Mouse (Mus musculus): ENCODE measurements around the gene Kcna7. TPM values are rescaled to one million over a fixed set of nuclear protein-coding genes. Genes with fewer than 3 reads are reported as not detected.

The Kcna7 gene
- total RNA-seq, 1 experiment from 2014 or later: not detected

DNA sequence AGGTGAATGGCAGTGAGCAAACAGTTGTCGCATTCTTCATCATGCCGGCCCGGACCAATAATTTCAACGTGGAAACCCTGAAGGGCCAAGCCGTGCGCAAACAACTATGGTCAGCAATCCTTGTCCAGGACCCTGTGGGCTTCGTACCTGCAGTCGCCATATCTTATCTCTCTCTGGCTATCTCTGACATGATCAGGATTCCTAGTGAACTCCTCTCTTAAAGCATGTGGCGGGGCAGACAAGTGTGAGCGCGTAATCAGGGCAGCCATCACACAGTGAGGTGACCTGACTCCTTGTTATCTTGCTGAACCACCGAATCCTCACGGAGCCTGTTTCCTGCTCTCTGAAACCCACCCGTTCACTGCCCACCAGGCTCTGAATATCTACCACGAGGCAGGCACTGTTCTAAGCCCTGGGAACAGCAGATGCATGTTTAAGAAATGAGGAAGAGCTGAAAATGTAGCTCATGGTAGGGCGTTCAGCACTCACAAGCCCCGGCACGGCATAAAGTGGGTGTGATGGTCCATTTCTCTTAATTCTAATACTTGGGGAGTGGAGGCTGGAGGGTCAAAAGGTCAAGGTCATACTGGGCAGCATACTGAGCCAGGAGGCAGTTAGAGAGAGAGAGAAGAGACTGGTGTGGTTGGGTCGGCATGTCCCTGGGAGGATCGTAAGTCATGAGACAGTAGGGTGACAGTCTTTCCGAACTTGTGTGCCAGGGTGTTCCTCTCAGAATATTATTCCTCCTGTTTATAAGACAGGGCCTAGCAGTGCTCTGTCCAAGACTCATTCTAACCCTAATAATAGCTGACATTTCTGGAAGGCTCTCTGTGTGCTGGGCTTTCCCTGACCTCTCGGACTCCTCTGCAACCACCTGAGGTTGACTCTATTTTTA is 38.3 kb downstream of the Kcna7 start:
- ATAC-seq (replicated peaks in 1 of 2; ENCODE audit: insufficient read depth in 1 of 2, low FRiP score in 2 of 2, low TSS enrichment in 1 of 2, low read depth in 1 of 2, poor library complexity in 2 of 2, severe bottlenecking in 2 of 2): no peak

DNA sequence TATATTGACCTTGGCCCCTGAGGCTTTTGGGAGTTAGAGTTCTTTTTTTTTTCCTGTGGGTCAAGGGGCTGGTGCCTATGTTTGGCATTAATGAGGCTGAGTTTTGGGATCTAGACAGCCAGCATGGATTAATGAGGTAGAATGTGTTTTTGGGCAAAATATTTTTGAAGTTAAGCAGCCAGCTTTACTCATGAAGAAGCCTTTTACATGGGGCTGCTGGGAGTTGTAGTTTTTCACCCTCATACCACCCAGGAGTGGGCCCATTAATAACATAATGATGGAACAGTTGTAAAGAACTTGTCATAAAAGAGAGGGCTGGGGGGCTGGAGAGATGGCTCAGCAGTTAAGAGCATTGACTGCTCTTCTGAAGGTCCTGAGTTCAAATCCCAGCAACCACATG is 41.1 kb downstream of the Kcna7 start:
- ATAC-seq (replicated peaks in 1 of 2; ENCODE audit: insufficient read depth in 1 of 2, low FRiP score in 2 of 2, low TSS enrichment in 1 of 2, low read depth in 1 of 2, poor library complexity in 2 of 2, severe bottlenecking in 2 of 2): no peak

GRCm38 (mm10) chr7:45447325-45447990 is 42.0 kb downstream of the Kcna7 start:
- no peak for ATAC-seq (replicated peaks in 1 of 2; ENCODE audit: insufficient read depth in 1 of 2, low FRiP score in 2 of 2, low TSS enrichment in 1 of 2, low read depth in 1 of 2, poor library complexity in 2 of 2, severe bottlenecking in 2 of 2)

GRCm38 (mm10) chr7:45449974-45450373 is 44.5 kb downstream of the Kcna7 start:
- no peak for ATAC-seq (replicated peaks in 1 of 2; ENCODE audit: insufficient read depth in 1 of 2, low FRiP score in 2 of 2, low TSS enrichment in 1 of 2, low read depth in 1 of 2, poor library complexity in 2 of 2, severe bottlenecking in 2 of 2)

DNA sequence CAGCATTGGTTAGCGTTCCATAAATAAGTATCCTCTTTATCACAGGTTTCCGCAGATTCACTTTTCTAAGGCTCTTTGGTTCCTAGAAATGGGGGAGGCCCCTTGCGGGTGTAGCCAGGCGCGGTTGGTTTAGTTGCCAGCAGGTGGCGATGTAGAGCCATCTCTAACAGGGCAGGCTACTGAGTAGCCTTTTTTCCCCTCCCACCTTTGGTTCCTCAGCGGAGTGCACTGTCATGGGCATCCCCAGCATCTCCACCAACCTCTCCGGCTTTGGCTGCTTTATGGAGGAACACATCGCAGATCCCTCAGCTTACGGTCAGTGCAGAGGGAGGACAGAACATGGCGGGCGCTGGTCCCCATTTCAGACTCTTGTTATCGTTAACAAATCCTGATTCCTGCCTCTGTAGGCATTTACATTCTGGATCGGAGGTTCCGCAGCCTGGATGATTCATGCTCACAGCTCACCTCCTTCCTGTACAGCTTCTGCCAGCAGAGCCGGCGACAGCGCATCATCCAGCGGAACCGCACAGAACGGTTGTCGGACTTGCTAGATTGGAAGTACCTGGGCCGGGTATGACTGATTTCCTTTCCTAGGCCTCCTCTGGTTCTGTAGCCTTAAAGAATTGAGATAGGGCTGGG is 46.0 kb downstream of the Kcna7 start:
- peak; percentile 85 to 91 for ATAC-seq (replicated peaks in 1 of 2; ENCODE audit: insufficient read depth in 1 of 2, low FRiP score in 2 of 2, low TSS enrichment in 1 of 2, low read depth in 1 of 2, poor library complexity in 2 of 2, severe bottlenecking in 2 of 2)

- no peak for ATAC-seq (replicated peaks in 1 of 2; ENCODE audit: insufficient read depth in 1 of 2, low FRiP score in 2 of 2, low TSS enrichment in 1 of 2, low read depth in 1 of 2, poor library complexity in 2 of 2, severe bottlenecking in 2 of 2)
Observed at GRCm38 (mm10) chr7:45454971-45455370, 49.5 kb downstream of the Kcna7 start.

GRCm38 (mm10) chr7:45455932-45456696 is 50.7 kb downstream of the Kcna7 start:
- no peak for ATAC-seq (replicated peaks in 1 of 2; ENCODE audit: insufficient read depth in 1 of 2, low FRiP score in 2 of 2, low TSS enrichment in 1 of 2, low read depth in 1 of 2, poor library complexity in 2 of 2, severe bottlenecking in 2 of 2)

GRCm38 (mm10) chr7:45456721-45457203 is 51.3 kb downstream of the Kcna7 start:
- ATAC-seq (replicated peaks in 1 of 2; ENCODE audit: insufficient read depth in 1 of 2, low FRiP score in 2 of 2, low TSS enrichment in 1 of 2, low read depth in 1 of 2, poor library complexity in 2 of 2, severe bottlenecking in 2 of 2): no peak

- peak; percentile 9 to 18; a peak in 3 of 4 replicates for ATAC-seq (replicated peaks in 1 of 2; ENCODE audit: insufficient read depth in 1 of 2, low FRiP score in 2 of 2, low TSS enrichment in 1 of 2, low read depth in 1 of 2, poor library complexity in 2 of 2, severe bottlenecking in 2 of 2)
Observed at GRCm38 (mm10) chr7:45457204-45458060, 52.0 kb downstream of the Kcna7 start.

GRCm38 (mm10) chr7:45458748-45459563 is 53.5 kb downstream of the Kcna7 start:
- ATAC-seq (replicated peaks in 1 of 2; ENCODE audit: insufficient read depth in 1 of 2, low FRiP score in 2 of 2, low TSS enrichment in 1 of 2, low read depth in 1 of 2, poor library complexity in 2 of 2, severe bottlenecking in 2 of 2): peak in 1 of 2 experiments; percentile 9; a peak in 1 of 4 replicates

Other genes with a start within 250 kb of the Kcna7 start
- gene Slc17a7, start 241.7 kb upstream of the Kcna7 start, total RNA-seq (2017): 1.0 TPM in 1 of 2 replicates, not detected in the other
- not detected in 2 replicates for gene Gfy, start 226.1 kb upstream of the Kcna7 start, total RNA-seq (2017)
- gene Pth2, start 224.7 kb upstream of the Kcna7 start, total RNA-seq (2017): not detected in 2 replicates
- 0.60 and 0.75 TPM in 2 replicates for gene Ccdc155, start 200.8 kb upstream of the Kcna7 start, total RNA-seq (2017)
- 37.0 TPM in 2 replicates for gene Dkkl1, start 193.5 kb upstream of the Kcna7 start, total RNA-seq (2017)
- gene Tead2, start 189.9 kb upstream of the Kcna7 start, total RNA-seq (2017): 5.1 and 9.9 TPM in 2 replicates
- gene Cd37, start 166.5 kb upstream of the Kcna7 start, total RNA-seq (2017): 76.4 and 103 TPM in 2 replicates
- gene Slc6a16, start 164.6 kb upstream of the Kcna7 start, total RNA-seq (2017): not detected in 2 replicates
- gene Slc6a21, start 128.1 kb upstream of the Kcna7 start, total RNA-seq (2017): 0.19 TPM in 1 of 2 replicates, not detected in the other
- 3.2 and 10.8 TPM in 2 replicates for gene Trpm4, start 71.9 kb upstream of the Kcna7 start, total RNA-seq (2017)
- not detected in 2 replicates for gene Hrc, start 70.4 kb upstream of the Kcna7 start, total RNA-seq (2017)
- gene Ppfia3, start 38.6 kb upstream of the Kcna7 start, total RNA-seq (2017): not detected in 2 replicates
- 3.2 TPM in 1 of 2 replicates, not detected in the other for gene Lin7b, start 35.1 kb upstream of the Kcna7 start, total RNA-seq (2017)
- gene Snrnp70, start 9.9 kb upstream of the Kcna7 start, total RNA-seq (2017): 498 and 589 TPM in 2 replicates
- 0.79 TPM in 1 of 2 replicates, not detected in the other for gene Ntf5, start 8.0 kb downstream of the Kcna7 start, total RNA-seq (2017)
- gene Lhb, start 15.2 kb downstream of the Kcna7 start, total RNA-seq (2017): not detected in 2 replicates
- gene Gys1, start 29.2 kb downstream of the Kcna7 start, total RNA-seq (2017): 8.5 and 11.3 TPM in 2 replicates
- gene Ruvbl2, start 32.4 kb downstream of the Kcna7 start, total RNA-seq (2017): 134 and 137 TPM in 2 replicates
- gene Ftl1, start 54.2 kb downstream of the Kcna7 start, total RNA-seq (2017): 599 and 753 TPM in 2 replicates
- 18.0 and 28.0 TPM in 2 replicates for gene Bax, start 61.2 kb downstream of the Kcna7 start, total RNA-seq (2017)
- not detected in 2 replicates for gene Tulp2, start 76.2 kb downstream of the Kcna7 start, total RNA-seq (2017)
- not detected in 2 replicates for gene Gm45808, start 81.2 kb downstream of the Kcna7 start, total RNA-seq (2017)
- gene Dhdh, start 83.2 kb downstream of the Kcna7 start, total RNA-seq (2017): 16.9 and 21.6 TPM in 2 replicates
- 255 and 378 TPM in 2 replicates for gene Nucb1, start 104.8 kb downstream of the Kcna7 start, total RNA-seq (2017)
- 267 and 291 TPM in 2 replicates for gene Ppp1r15a, start 120.6 kb downstream of the Kcna7 start, total RNA-seq (2017)
- gene Plekha4, start 120.7 kb downstream of the Kcna7 start, total RNA-seq (2017): 0.31 and 3.1 TPM in 2 replicates
- gene Hsd17b14, start 149.2 kb downstream of the Kcna7 start, total RNA-seq (2017): not detected in 2 replicates
- 16.4 and 20.9 TPM in 2 replicates for gene Bcat2, start 164.5 kb downstream of the Kcna7 start, total RNA-seq (2017)
- gene Fgf21, start 209.8 kb downstream of the Kcna7 start, total RNA-seq (2017): not detected in 2 replicates
- gene Fut1, start 211.6 kb downstream of the Kcna7 start, total RNA-seq (2017): 0.25 TPM in 1 of 2 replicates, not detected in the other
- gene Izumo1, start 216.2 kb downstream of the Kcna7 start, total RNA-seq (2017): not detected in 2 replicates
- 0.94 TPM in 1 of 2 replicates, not detected in the other for gene Rasip1, start 221.8 kb downstream of the Kcna7 start, total RNA-seq (2017)
- not detected in 2 replicates for gene Mamstr, start 234.3 kb downstream of the Kcna7 start, total RNA-seq (2017)

Data from hematopoietic stem cell, adult 5-6 weeks (primary cell).